ENCODE assay signal across 30 mouse cellular contexts in the genomic region with DNA sequence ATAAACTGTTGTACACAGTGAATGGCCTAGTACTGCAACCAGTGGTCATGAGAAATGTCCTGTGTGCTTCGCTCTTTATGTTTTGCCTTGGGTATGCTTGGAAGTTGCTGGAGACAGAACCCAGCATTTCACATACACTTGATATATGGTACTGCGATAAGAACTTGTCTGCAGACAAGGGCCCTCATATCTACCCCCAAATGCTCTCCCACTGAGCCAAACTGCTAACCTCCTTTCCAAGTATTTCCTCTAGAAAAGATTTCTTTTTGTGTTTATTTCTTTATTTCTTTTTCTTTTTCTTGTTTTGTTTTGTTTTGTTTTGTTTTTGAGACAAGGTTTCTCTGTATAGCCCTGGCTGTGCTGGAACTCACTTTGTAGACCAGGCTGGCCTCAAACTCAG. TPM values are rescaled to one million over a fixed set of nuclear protein-coding genes. Genes with fewer than 3 reads are reported as not detected.
"Had no signal": no experiment of that assay in that cellular context is flagged by ENCODE, and none has a peak within 500 bp of the region (broad histone marks: within the 10 kb centered on the region; RNA-seq: fewer than 3 reads in every experiment).

No protein-coding gene starts in this region.

- DNase-seq: left cerebral cortex, postnatal 4 days; liver; liver, embryonic 13.5 days; liver, postnatal 0 days; lung, adult 18-20 months; lung, embryonic 14.5 days; lung, postnatal 10 days; lung, postnatal 14 days; lung, postnatal 36 days; lung, postnatal 4 days; midbrain, embryonic 14.5 days had no signal

- H3K9me3 ChIP-seq: limb, embryonic 10.5 days; limb, embryonic 12.5 days; limb, embryonic 13.5 days; limb, embryonic 15.5 days; liver, embryonic 12.5 days; liver, embryonic 13.5 days; liver, embryonic 15.5 days; lung, embryonic 15.5 days; midbrain, embryonic 10.5 days; midbrain, embryonic 12.5 days; midbrain, embryonic 13.5 days; midbrain, embryonic 15.5 days; neural tube, embryonic 12.5 days had no signal

- H3K9ac ChIP-seq: limb, embryonic 12.5 days; limb, embryonic 13.5 days; limb, embryonic 15.5 days; liver, embryonic 12.5 days; liver, embryonic 13.5 days; liver, embryonic 14.5 days; liver, embryonic 15.5 days; liver, postnatal 0 days; lung, embryonic 14.5 days; lung, embryonic 15.5 days; midbrain, embryonic 12.5 days; midbrain, embryonic 13.5 days; midbrain, embryonic 15.5 days; neural tube, embryonic 12.5 days had no signal

- H3K27ac ChIP-seq: limb, embryonic 10.5 days; limb, embryonic 12.5 days; limb, embryonic 13.5 days; limb, embryonic 15.5 days; liver, embryonic 12.5 days; liver, embryonic 13.5 days; liver, embryonic 14.5 days; liver, embryonic 15.5 days; lung, embryonic 15.5 days; macrophage; midbrain, embryonic 10.5 days; midbrain, embryonic 12.5 days; midbrain, embryonic 13.5 days; midbrain, embryonic 15.5 days; neural tube, embryonic 12.5 days had no signal

- H3K36me3 ChIP-seq: limb, embryonic 10.5 days; limb, embryonic 12.5 days; limb, embryonic 13.5 days; limb, embryonic 15.5 days; liver, embryonic 12.5 days; liver, embryonic 13.5 days; liver, embryonic 15.5 days; lung, embryonic 15.5 days; midbrain, embryonic 10.5 days; midbrain, embryonic 12.5 days; midbrain, embryonic 13.5 days; midbrain, embryonic 15.5 days; neural tube, embryonic 12.5 days had no signal

- H3K27me3 ChIP-seq: limb, embryonic 12.5 days; limb, embryonic 13.5 days; limb, embryonic 15.5 days; liver, embryonic 12.5 days; liver, embryonic 13.5 days; liver, embryonic 15.5 days; lung, embryonic 15.5 days; megakaryocyte, embryonic 14.5 days; midbrain, embryonic 12.5 days; midbrain, embryonic 13.5 days; midbrain, embryonic 15.5 days; neural tube, embryonic 12.5 days had no signal

- H3K4me3 ChIP-seq: limb, embryonic 10.5 days; limb, embryonic 12.5 days; limb, embryonic 13.5 days; limb, embryonic 15.5 days; liver, embryonic 12.5 days; liver, embryonic 13.5 days; liver, embryonic 15.5 days; lung, embryonic 15.5 days; megakaryocyte, embryonic 14.5 days; midbrain, embryonic 10.5 days; midbrain, embryonic 12.5 days; midbrain, embryonic 13.5 days; midbrain, embryonic 15.5 days; myocyte; neural tube, embryonic 12.5 days had no signal

RNA-seq across cellular contexts. Expression of a gene that starts 4.2 kb away (rescaled TPM):
- total RNA-seq: liver, adult 2 months; monocyte, adult 5-6 weeks had no signal
- polyA plus RNA-seq: limb, embryonic 10.5 days; limb, embryonic 12.5 days; liver, adult 2 months; liver, embryonic 11.5 days; liver, embryonic 12.5 days; liver, embryonic 13.5 days; liver, embryonic 15.5 days; liver, postnatal 0 days; lung, embryonic 14.5 days; midbrain, embryonic 10.5 days had no signal
